Mouse (Mus musculus) inflammation-experienced regulatory T-cells, adult 6 months (primary cell): ENCODE results near the gene Mtnr1b. TPM values are rescaled to one million over a fixed set of nuclear protein-coding genes. Genes with fewer than 3 reads are reported as not detected.
"Not testable (repeated sequence)": the region's sequence is repeated elsewhere in the genome, so short reads cannot be mapped to it uniquely, and the experiment has no call there.

Experiments
- ATAC-seq: one replicate; pipeline ENCODE4 v1.8.0; 2017
- polyA plus RNA-seq, 3 experiments: library from polyadenylated mRNA; unstranded; fragments of 100-300 nt; shearing (Covaris generic); gene quantifications; one replicate each; pipeline ENCODE4 v1.2.1; 2017

The Mtnr1b gene
- polyA plus RNA-seq: not detected

- ATAC-seq: no peak
Measured at GRCm38 (mm10) chr9:15874506-15875160, at the start of gene Mtnr1b. Mtnr1b (minus strand) TSS chr9:15874556.

DNA sequence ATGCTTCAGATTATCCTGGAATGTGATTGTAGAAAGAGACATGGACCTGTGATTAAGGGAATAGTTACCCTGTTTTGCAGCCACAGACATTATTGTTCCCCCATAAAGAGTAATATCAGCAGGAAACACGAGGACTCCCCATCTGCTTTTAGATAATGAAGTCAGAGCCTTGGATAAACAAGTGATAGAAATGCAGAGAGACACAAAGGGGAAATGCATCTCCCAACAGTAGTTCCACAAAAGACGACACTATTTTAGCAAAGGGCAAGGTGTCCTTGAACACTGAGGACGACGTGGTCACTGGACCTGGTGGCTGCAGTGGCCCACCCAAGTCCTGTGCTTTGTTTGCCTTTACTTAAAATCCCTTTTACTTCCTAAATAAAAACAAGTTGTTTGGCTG is 45.9 kb upstream of the Mtnr1b start:
- no peak for ATAC-seq

GRCm38 (mm10) chr9:15919373-15920005 is 45.1 kb upstream of the Mtnr1b start:
- no peak for ATAC-seq

GRCm38 (mm10) chr9:15916600-15916999 is 42.2 kb upstream of the Mtnr1b start:
- no peak for ATAC-seq

GRCm38 (mm10) chr9:15912735-15913134 is 38.4 kb upstream of the Mtnr1b start:
- ATAC-seq: no peak

GRCm38 (mm10) chr9:15909397-15910113 is 35.2 kb upstream of the Mtnr1b start:
- ATAC-seq: no peak

GRCm38 (mm10) chr9:15903948-15904750 is 29.8 kb upstream of the Mtnr1b start:
- ATAC-seq: no peak

- ATAC-seq: no peak
Measured at GRCm38 (mm10) chr9:15898112-15898511, 23.8 kb upstream of the Mtnr1b start.

DNA sequence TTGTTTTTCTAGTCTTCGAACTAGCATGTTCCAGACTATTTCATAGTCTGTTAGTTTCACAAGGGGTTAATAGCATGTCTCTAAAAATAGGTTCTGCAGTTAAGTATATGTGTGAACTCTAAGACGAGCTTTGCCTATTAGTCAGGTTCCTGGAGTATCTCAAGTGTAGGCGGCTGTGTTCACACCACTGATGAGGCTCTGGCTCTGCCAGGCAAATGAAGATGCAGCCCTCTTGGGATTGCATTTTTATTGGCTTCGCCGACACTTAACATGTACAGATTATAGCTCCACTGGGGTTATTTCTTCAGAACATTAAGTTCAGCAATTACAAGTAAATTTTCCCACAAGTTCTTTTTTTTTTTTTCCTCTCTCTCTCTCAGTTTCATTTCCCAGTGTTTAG is 12.4 kb upstream of the Mtnr1b start:
- ATAC-seq: no peak

DNA sequence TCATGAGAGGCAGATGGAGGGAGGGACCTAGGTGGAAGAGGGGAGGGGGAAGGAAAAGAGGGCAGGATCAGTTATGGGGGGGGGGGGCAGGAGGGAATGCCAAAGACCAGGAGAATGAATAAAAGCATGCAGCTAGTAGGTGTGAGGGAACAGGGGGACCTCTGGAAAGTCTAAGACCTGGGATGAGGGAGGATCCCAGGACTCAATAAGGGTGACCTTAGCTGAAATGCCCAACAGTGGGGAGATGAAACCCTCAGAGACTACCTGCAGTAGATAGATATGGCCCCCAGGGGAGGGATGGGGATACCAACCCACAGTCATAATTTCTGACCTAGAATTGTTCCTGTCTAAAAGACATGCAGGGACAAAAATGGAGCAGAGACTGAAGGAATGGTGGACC is 6.4 kb upstream of the Mtnr1b start:
- ATAC-seq: no peak

DNA sequence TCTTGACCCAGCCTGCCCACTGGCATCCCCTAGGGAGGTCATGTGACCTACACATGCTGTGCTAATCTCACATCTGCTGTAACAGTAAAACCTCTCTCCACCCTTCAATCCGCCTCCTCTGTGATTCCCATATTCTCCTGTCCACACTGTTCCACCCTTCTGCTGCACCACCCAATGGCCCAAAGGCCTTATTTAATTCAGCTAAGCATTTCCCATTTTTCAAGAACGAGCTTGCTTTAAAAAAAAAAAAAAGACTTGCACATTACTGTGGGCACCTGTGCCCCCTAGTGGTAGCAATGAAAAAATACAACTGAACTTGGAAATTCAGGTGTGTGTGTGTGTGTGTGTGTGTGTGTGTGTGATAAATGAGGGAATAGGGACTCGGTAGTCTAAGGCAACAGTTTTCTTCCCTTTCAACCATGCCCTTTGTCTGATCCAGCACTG is 5.8 kb upstream of the Mtnr1b start:
- no peak for ATAC-seq

DNA sequence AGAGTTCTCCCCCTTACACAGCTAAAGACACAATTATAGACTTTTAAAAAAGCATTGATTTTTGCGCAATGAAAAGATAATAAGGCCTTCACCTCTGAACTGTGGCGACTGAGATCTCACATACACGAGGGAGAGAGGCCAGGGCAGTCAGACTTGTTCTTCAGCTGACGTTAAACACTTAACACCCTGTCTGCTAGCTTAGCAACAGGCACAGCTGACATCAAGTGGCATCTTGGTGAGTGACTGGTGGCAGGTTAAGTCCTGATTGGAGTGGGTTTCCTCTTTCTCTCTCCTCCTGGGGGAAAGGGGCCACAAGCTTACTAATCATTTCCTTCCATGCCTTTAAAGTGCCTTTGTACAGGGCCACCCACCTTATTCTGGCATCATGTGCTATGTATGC is 4.3 kb downstream of the Mtnr1b start:
- ATAC-seq: no peak

GRCm38 (mm10) chr9:15869456-15869855 is 4.9 kb downstream of the Mtnr1b start:
- no peak for ATAC-seq

- ATAC-seq: no peak
Measured at GRCm38 (mm10) chr9:15866280-15867072, 7.9 kb downstream of the Mtnr1b start.

DNA sequence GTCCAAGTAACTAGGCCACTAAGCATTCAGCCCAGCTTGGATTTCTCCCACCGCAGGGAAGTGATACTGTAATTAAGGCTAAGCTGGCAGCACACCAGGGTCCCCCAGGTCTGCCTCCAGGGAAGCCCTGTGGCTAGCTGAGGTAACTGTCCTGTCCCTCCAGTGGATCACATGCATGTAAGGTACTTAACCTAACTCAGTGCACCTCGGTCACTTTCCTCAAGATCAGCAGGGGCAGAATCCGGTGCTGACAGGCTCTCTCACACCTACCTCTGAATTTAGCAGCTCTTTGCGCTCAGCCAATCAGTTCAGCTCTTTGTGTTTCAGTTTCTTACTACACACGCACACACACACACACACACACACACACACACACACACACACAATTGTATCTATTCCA is 13.0 kb downstream of the Mtnr1b start:
- no peak for ATAC-seq

DNA sequence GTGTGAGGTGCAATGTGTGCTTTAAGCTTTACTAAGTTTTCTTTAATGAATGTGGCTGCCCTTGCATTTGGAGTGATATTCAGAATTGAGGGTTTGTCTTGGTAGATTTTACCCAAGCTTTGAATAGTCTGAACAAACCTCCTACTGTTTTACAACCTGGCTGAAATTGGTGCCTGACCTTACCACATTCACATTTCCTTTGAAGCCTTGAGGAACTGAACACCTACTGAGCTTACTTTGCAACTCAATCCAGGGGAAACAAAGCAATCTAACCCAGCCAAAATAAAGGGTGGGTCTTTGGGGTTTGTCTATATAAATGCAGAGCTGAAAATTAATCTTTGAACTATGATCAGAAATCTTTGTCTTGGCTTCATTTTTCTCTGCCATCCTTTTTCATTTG is 23.6 kb downstream of the Mtnr1b start:
- ATAC-seq: no peak

GRCm38 (mm10) chr9:15845390-15845789 is 29.0 kb downstream of the Mtnr1b start:
- no peak for ATAC-seq

DNA sequence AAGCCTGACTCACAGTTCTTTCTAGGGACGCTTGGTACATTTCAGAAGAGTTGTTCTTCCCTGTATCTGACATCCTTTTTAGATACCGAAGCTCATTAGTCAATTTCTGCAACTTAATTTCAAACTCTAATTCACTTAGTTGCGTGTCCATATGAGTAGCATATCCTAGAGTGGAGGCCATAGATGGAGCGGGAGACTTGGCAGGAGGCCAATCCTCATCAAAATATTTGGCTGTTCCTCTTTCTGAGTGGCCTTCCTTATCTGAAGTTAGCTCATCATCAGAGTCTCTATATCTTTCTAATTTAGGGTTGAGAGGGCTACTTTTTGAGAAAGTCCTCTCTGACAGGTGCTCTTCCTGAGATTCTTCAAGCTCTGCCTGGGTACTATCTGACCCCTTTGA is 29.4 kb downstream of the Mtnr1b start:
- not testable (repeated sequence) for ATAC-seq

- ATAC-seq: no peak
Measured at GRCm38 (mm10) chr9:15813002-15813911, 61.1 kb downstream of the Mtnr1b start.

DNA sequence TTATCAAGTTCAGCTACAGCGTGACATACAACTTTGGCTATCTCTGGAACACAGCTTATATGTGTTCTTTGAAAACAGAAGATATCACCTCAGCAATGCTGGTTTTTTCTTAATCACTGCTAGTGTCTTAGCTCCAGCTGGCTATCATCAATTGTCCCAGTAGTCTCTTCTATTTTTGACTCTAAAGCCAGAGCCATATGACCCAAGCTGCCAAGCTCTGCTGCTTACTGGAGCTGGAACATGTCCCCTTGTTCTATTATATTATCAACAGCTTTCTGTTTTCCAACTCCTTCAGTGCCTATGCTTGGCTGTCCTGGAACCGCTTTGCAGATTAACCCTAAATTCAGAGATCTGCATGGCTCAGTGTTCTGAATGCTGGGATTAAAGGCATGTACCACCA is 70.1 kb downstream of the Mtnr1b start:
- ATAC-seq: no peak

GRCm38 (mm10) chr9:15802413-15803027 is 71.8 kb downstream of the Mtnr1b start:
- ATAC-seq: no peak
